10 mouse cellular contexts compared by ENCODE assay signal in genomic region chr17:71617974-71618373, GRCm38 (mm10). TPM values are rescaled to one million over a fixed set of nuclear protein-coding genes. Genes with fewer than 3 reads are reported as not detected.
DNase-seq lines count a peak whose midpoint lies in the region; ATAC-seq and TF ChIP-seq lines count a peak whose summit lies in the region.
"Had no signal": no experiment of that assay in that cellular context is flagged by ENCODE, and none has a peak within 500 bp of the region (broad histone marks: within the 10 kb centered on the region; RNA-seq: fewer than 3 reads in every experiment).

No protein-coding gene starts in this region.

- H3K27ac ChIP-seq in hindbrain, postnatal 0 days = no peak overlapping the region
- no peak overlapping the region for H3K27ac ChIP-seq in neural tube, embryonic 12.5 days

- no peak for TF ChIP-seq CTCF in lung, adult 2 months (IDR thresholded peaks at IDR 0.05; ENCODE audit: insufficient read depth, low read length)
- no peak for TF ChIP-seq CTCF in hindbrain, postnatal 0 days (IDR thresholded peaks at IDR 0.05; ENCODE audit: low read depth)

- peak overlapping the region; percentile 81; the same call in 1 of the 2 replicates for H3K4me2 ChIP-seq in hindbrain, postnatal 0 days (ENCODE audit: low read depth, low read length)
- peak overlapping the region; percentile 84 for H3K4me2 ChIP-seq in neural tube, embryonic 12.5 days (replicated peaks)

- H3K4me3 ChIP-seq in lung, adult 2 months (replicated peaks; ENCODE audit: extremely low read depth, low read depth, low read length) = peak overlapping the region; percentile 28
- H3K4me3 ChIP-seq in hindbrain, postnatal 0 days (ENCODE audit: low read length) = no peak overlapping the region
- no peak overlapping the region for H3K4me3 ChIP-seq in neural tube, embryonic 12.5 days

- peak; percentile 43 for ATAC-seq in activated CD4-positive, CD25-positive, alpha-beta regulatory T cell, adult 4 months
- no peak for ATAC-seq in hindbrain, postnatal 0 days
- ATAC-seq in neural tube, embryonic 12.5 days (ENCODE audit: low FRiP score, low read depth) = no peak

- no peak for DNase-seq in lung, adult 2 months
- no peak for DNase-seq in lung, postnatal 4 days
- no peak for DNase-seq in hindbrain, postnatal 0 days (ENCODE audit: low spot score)
- DNase-seq in cerebellum, postnatal 4 days (ENCODE audit: low spot score in 2 of 2) = no peak
- DNase-seq in cerebellum, adult 9-10 months = no peak
- DNase-seq in thymus, postnatal 14 days = no peak
- DNase-seq: adrenal gland, adult 8-10 months had no signal

- H3K9ac ChIP-seq in hindbrain, postnatal 0 days (replicated peaks; ENCODE audit: low read length) = no peak overlapping the region
- H3K9ac ChIP-seq in neural tube, embryonic 12.5 days = no peak overlapping the region

- H3K4me1 ChIP-seq in lung, adult 2 months (ENCODE audit: control insufficient read depth, insufficient read depth, low read length) = peaks cover 7% of the 10 kb centered on the region
- peaks cover 15% of the 10 kb centered on the region for H3K4me1 ChIP-seq in hindbrain, postnatal 0 days (ENCODE audit: insufficient read depth, low read length)
- H3K4me1 ChIP-seq in neural tube, embryonic 12.5 days = peaks cover 18% of the 10 kb centered on the region

- H3K36me3 ChIP-seq in hindbrain, postnatal 0 days (ENCODE audit: insufficient read depth, low read length) = no peaks in the 10 kb centered on the region; the same call in 1 of the 2 replicates
- H3K36me3 ChIP-seq in neural tube, embryonic 12.5 days = no peaks in the 10 kb centered on the region

- no peaks in the 10 kb centered on the region for H3K9me3 ChIP-seq in hindbrain, postnatal 0 days (ENCODE audit: low read length)
- no peaks in the 10 kb centered on the region for H3K9me3 ChIP-seq in neural tube, embryonic 12.5 days

- 39% methylated on average over 4 of the region's 4 CpGs for WGBS in lung, adult 2 months
- WGBS in hindbrain, postnatal 0 days = 72% methylated on average over 4 of the region's 4 CpGs
- 81% methylated on average over 4 of the region's 4 CpGs for WGBS in neural tube, embryonic 12.5 days

- TF ChIP-seq POLR2A in lung, adult 2 months (IDR thresholded peaks at IDR 0.05; ENCODE audit: borderline replicate concordance, extremely low read depth, low read depth, low read length) = no peak

- no peaks in the 10 kb centered on the region for H3K27me3 ChIP-seq in hindbrain, postnatal 0 days (ENCODE audit: insufficient read depth, low read length)
- no peaks in the 10 kb centered on the region for H3K27me3 ChIP-seq in neural tube, embryonic 12.5 days (replicated peaks)

RNA-seq across cellular contexts. Expression of gene Wdr43, which starts 2.3 kb away (rescaled TPM):
- 5.3 and 8.8 TPM in 2 replicates for polyA plus RNA-seq in lung, adult 2 months (2012; rRNA removed)
- 100 to 1,000 TPM; 106 to 132 TPM for polyA plus RNA-seq in activated CD4-positive, CD25-positive, alpha-beta regulatory T cell, adult 4 months (2017; shearing (Covaris generic))
- 19.4 and 80.8 TPM in 2 replicates for total RNA-seq in hindbrain, postnatal 0 days (2014; rRNA removed)
- 33.6 and 36.0 TPM in 2 replicates for polyA plus RNA-seq in hindbrain, postnatal 0 days (2015; fragmentation: Nextera tagmentation; extraction: Ambion mirVana)
- polyA plus RNA-seq in neural tube, embryonic 12.5 days (2016; fragmentation: Nextera tagmentation; extraction: Ambion mirVana) = 65.4 and 72.5 TPM in 2 replicates

RNA-seq across cellular contexts. Expression of gene Togaram2, which starts 55.1 kb away (rescaled TPM):
- polyA plus RNA-seq in lung, adult 2 months (2012; rRNA removed) = 17.8 and 18.1 TPM in 2 replicates
- not detected for polyA plus RNA-seq in activated CD4-positive, CD25-positive, alpha-beta regulatory T cell, adult 4 months (2017; shearing (Covaris generic))
- total RNA-seq in hindbrain, postnatal 0 days (2014; rRNA removed) = 1.0 and 6.3 TPM in 2 replicates
- 0.88 and 1.2 TPM in 2 replicates for polyA plus RNA-seq in hindbrain, postnatal 0 days (2015; fragmentation: Nextera tagmentation; extraction: Ambion mirVana)
- 0.25 and 0.28 TPM in 2 replicates for polyA plus RNA-seq in neural tube, embryonic 12.5 days (2016; fragmentation: Nextera tagmentation; extraction: Ambion mirVana)
- total RNA-seq: hematopoietic stem cell, adult 5-6 weeks had no signal
